Mouse (Mus musculus): ENCODE data around the gene Tmem220. TPM values are rescaled to one million over a fixed set of nuclear protein-coding genes. Genes with fewer than 3 reads are reported as not detected.

Tmem220 gene
- polyA plus RNA-seq, 1 experiment from 2014 or later: 2.2 TPM

DNA sequence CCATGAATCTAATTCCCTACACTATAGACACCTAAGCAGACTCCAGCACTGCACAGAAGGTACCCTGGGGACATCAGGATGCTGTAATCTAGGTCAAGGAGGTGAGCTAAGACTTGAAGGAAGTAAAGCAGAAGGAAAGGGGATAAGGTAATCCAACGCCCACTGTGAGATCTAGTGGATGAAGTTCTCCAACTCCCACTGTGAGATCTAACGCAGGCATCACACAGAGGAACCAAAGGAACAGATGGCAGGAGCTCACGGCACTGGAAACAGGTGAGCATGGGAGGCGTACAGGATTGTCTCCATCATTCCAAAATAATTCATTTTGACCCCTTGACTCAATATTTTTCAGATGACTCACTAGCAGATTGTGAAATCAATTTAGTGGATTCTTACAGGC lies 28.5 kb upstream of the Tmem220 start:
- H3K4me1 ChIP-seq: no peaks in the 10 kb centered on the region; the same call in 1 of the 2 replicates
- no peak overlapping the region for H3K9ac ChIP-seq
- ATAC-seq (ENCODE audit: insufficient number of reproducible peaks, low FRiP score, low TSS enrichment, low read depth): no peak
- no peaks in the 10 kb centered on the region for H3K9me3 ChIP-seq (replicated peaks)
- H3K27me3 ChIP-seq: no peaks in the 10 kb centered on the region
- no peak overlapping the region for H3K4me3 ChIP-seq (replicated peaks)
- 81% methylated on average over 4 of the region's 4 CpGs for WGBS
- H3K27ac ChIP-seq (replicated peaks): no peak overlapping the region
- H3K4me2 ChIP-seq (replicated peaks): no peak overlapping the region
- no peaks in the 10 kb centered on the region for H3K36me3 ChIP-seq

DNA sequence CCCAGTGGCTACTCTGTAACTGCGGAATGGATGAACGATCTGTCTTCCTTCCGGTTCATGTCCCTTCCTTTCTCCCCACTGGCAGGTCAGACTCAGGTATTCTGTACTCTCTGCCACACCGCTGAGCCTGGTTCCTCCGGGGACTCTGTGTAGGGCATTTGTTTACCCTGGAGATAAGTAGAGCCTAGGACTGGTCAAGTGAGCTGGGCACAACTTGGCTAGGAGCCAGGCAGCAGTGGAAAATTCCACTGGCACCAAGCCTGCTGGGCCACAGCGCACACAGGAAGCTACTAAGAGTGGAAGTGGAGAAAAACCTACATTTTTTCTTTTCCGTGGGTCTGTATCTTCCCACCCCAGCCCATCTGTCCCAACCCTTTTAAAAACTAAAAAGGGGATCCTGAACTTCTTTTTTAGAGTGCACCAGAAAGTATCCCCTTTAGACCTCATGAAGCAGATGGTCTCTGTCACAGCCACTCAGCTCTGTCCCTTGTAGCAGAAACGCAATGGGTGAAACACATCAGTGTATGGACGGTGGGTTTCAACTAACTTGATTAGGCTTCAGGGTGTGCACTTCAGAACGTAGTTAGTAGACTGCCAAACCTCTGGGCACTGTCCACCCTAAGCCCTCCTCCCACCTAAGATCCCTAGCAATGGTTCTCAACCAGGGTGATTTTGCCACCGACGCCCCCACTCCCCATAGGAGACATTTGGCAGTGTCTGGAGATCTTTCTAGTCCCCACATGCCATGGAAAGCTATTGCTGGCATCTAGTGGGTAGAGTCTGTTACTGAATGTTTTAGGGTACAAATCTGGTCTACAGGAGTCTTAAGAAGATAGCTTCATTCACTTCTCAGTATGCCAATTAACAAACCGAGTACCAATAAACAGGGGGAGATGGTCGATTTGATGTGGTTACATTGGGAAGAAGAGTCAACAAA lies 26.2 kb upstream of the Tmem220 start:
- Histone ChIP-seq H3K9ac (no peak overlapping the region), H3K27me3 (no peaks in the 10 kb centered on the region), H3K27ac (replicated peaks) (no peak overlapping the region), H3K9me3 (replicated peaks) (no peaks in the 10 kb centered on the region), H3K4me3 (replicated peaks) (no peak overlapping the region), H3K4me2 (replicated peaks) (no peak overlapping the region), H3K4me1 (no peaks in the 10 kb centered on the region; the same call in 1 of the 2 replicates), H3K36me3 (no peaks in the 10 kb centered on the region)
- 70% methylated on average over 14 of the region's 14 CpGs for WGBS
- no peak for ATAC-seq (ENCODE audit: insufficient number of reproducible peaks, low FRiP score, low TSS enrichment, low read depth)

- Histone ChIP-seq H3K36me3 (no peaks in the 10 kb centered on the region), H3K4me1 (no peaks in the 10 kb centered on the region; the same call in 1 of the 2 replicates), H3K9ac (no peak overlapping the region), H3K27ac (replicated peaks) (no peak overlapping the region), H3K27me3 (no peaks in the 10 kb centered on the region), H3K9me3 (replicated peaks) (no peaks in the 10 kb centered on the region), H3K4me3 (replicated peaks) (no peak overlapping the region), H3K4me2 (replicated peaks) (no peak overlapping the region)
- no peak for ATAC-seq (ENCODE audit: insufficient number of reproducible peaks, low FRiP score, low TSS enrichment, low read depth)
- 68% methylated on average over 4 of the region's 4 CpGs for WGBS
Observed at GRCm38 (mm10) chr11:67000671-67001070, 24.3 kb upstream of the Tmem220 start.

- Histone ChIP-seq H3K36me3 (no peaks in the 10 kb centered on the region), H3K4me2 (replicated peaks) (no peak overlapping the region), H3K27me3 (no peaks in the 10 kb centered on the region), H3K4me1 (no peaks in the 10 kb centered on the region; the same call in 1 of the 2 replicates), H3K9me3 (replicated peaks) (no peaks in the 10 kb centered on the region), H3K27ac (replicated peaks) (no peak overlapping the region), H3K9ac (no peak overlapping the region), H3K4me3 (replicated peaks) (no peak overlapping the region)
- 37% methylated on average over 1 of the region's 1 CpGs for WGBS
- ATAC-seq (ENCODE audit: insufficient number of reproducible peaks, low FRiP score, low TSS enrichment, low read depth): no peak
Observed at GRCm38 (mm10) chr11:67001717-67002116, 23.2 kb upstream of the Tmem220 start.

DNA sequence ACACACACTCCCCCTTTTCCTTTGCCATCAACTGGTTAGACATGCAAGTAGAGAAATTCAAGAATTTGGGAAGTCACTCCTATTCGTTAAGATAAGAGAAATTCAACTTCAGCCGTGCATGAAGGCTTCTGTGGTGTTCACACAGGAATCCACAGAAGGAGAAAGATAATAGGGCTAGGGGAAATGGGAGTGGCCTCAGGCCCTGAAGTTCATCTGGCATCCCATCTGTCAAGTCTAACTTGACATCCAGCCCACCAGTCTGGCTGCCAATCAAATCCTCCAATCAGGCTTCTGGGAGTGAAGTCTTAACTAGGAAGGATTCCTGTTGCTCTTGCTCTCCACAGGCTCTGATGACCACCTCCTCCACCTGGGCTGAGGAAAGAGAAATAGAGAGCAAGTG lies 22.0 kb upstream of the Tmem220 start:
- Histone ChIP-seq H3K9ac (no peak overlapping the region), H3K27ac (replicated peaks) (no peak overlapping the region), H3K36me3 (no peaks in the 10 kb centered on the region), H3K4me2 (replicated peaks) (no peak overlapping the region), H3K4me3 (replicated peaks) (no peak overlapping the region), H3K9me3 (replicated peaks) (no peaks in the 10 kb centered on the region), H3K4me1 (no peaks in the 10 kb centered on the region; the same call in 1 of the 2 replicates), H3K27me3 (no peaks in the 10 kb centered on the region)
- 66% methylated on average over 2 of the region's 2 CpGs for WGBS
- ATAC-seq (ENCODE audit: insufficient number of reproducible peaks, low FRiP score, low TSS enrichment, low read depth): no peak

DNA sequence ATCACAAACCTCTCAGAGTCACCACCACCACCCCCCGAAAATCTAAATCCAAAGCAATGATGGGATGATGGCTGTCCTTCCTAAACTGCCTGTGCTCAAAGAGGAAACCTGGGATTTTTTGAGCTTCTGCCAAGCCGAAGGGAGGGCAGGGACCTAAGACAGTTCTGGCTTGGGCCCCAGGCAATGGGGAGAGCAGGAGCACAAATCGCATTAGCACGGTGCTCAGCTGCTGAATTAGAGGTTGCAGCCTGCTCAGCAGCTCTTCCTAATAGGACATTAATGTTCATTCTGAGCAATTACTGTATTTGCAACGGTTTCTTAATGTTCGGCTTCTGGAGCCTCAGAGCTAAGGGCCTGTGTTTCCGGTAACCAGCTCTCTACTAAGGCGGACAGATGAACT lies 17.0 kb upstream of the Tmem220 start:
- Histone ChIP-seq H3K27ac (replicated peaks) (no peak overlapping the region), H3K27me3 (no peaks in the 10 kb centered on the region), H3K4me3 (replicated peaks) (no peak overlapping the region), H3K36me3 (no peaks in the 10 kb centered on the region), H3K4me2 (replicated peaks) (no peak overlapping the region), H3K9me3 (replicated peaks) (no peaks in the 10 kb centered on the region), H3K9ac (no peak overlapping the region), H3K4me1 (no peaks in the 10 kb centered on the region)
- no peak for ATAC-seq (ENCODE audit: insufficient number of reproducible peaks, low FRiP score, low TSS enrichment, low read depth)
- 31% methylated on average over 8 of the region's 8 CpGs for WGBS

DNA sequence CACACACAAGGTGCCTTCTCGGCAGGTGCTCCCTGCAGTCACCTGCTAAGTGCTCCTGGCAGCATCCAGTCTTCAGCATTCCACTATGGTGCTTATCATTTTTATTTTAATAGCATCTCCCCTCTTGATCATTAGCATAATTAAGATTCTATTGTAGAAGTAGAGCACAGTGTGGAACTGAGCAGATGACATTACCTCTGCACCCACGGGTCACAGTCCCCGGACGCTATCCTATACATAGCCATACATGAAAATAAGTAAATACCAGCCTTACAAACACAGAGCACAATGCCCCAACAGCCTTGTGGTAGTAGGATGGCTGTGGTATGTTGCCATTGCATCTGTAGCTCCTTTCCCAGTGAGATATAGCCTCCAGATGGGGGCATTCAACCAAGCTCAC lies 16.4 kb upstream of the Tmem220 start:
- Histone ChIP-seq H3K4me3 (replicated peaks) (no peak overlapping the region), H3K4me1 (no peaks in the 10 kb centered on the region)
- WGBS: 87% methylated on average over 4 of the region's 4 CpGs

DNA sequence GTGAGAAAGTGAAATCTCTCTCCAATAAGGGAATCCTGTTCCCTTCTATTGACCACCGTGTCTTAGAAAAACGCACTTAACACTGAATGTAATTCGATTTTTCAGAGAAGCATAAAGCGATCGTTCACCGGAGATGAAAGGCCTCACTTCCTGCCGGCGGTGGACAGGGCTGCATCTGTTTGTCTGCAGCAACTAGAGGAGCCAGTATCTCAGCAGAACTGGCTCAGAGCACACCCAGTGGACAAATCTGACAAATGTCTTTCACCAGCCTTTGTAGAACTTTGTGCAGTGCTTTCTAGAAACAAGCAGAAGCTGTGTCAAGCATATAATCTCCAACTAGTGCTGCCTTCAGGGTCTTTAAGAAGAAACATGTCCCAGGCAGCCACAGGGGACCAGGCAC lies 14.5 kb upstream of the Tmem220 start:
- Histone ChIP-seq H3K36me3 (no peaks in the 10 kb centered on the region), H3K9me3 (replicated peaks) (no peaks in the 10 kb centered on the region), H3K4me1 (no peaks in the 10 kb centered on the region), H3K4me3 (replicated peaks) (no peak overlapping the region), H3K27ac (replicated peaks) (no peak overlapping the region), H3K4me2 (replicated peaks) (no peak overlapping the region), H3K9ac (no peak overlapping the region), H3K27me3 (no peaks in the 10 kb centered on the region)
- WGBS: 5% methylated on average over 8 of the region's 8 CpGs
- no peak for ATAC-seq (ENCODE audit: insufficient number of reproducible peaks, low FRiP score, low TSS enrichment, low read depth)

More for the DNA sequence above, 16.4 kb upstream of the Tmem220 start:
- H3K27ac ChIP-seq (replicated peaks): no peak overlapping the region
- H3K27me3 ChIP-seq: no peaks in the 10 kb centered on the region
- H3K9me3 ChIP-seq (replicated peaks): no peaks in the 10 kb centered on the region
- no peak overlapping the region for H3K4me2 ChIP-seq (replicated peaks)
- no peaks in the 10 kb centered on the region for H3K36me3 ChIP-seq
- H3K9ac ChIP-seq: no peak overlapping the region
- no peak for ATAC-seq (ENCODE audit: insufficient number of reproducible peaks, low FRiP score, low TSS enrichment, low read depth)

- Histone ChIP-seq H3K4me1 (no peaks in the 10 kb centered on the region), H3K4me2 (replicated peaks) (no peak overlapping the region), H3K27me3 (no peaks in the 10 kb centered on the region), H3K9ac (no peak overlapping the region), H3K4me3 (replicated peaks) (no peak overlapping the region), H3K27ac (replicated peaks) (no peak overlapping the region), H3K36me3 (no peaks in the 10 kb centered on the region), H3K9me3 (replicated peaks) (no peaks in the 10 kb centered on the region)
- WGBS: 32% methylated on average over 4 of the region's 4 CpGs
- ATAC-seq (ENCODE audit: insufficient number of reproducible peaks, low FRiP score, low TSS enrichment, low read depth): no peak
Observed at GRCm38 (mm10) chr11:67011635-67012034, 13.3 kb upstream of the Tmem220 start.

DNA sequence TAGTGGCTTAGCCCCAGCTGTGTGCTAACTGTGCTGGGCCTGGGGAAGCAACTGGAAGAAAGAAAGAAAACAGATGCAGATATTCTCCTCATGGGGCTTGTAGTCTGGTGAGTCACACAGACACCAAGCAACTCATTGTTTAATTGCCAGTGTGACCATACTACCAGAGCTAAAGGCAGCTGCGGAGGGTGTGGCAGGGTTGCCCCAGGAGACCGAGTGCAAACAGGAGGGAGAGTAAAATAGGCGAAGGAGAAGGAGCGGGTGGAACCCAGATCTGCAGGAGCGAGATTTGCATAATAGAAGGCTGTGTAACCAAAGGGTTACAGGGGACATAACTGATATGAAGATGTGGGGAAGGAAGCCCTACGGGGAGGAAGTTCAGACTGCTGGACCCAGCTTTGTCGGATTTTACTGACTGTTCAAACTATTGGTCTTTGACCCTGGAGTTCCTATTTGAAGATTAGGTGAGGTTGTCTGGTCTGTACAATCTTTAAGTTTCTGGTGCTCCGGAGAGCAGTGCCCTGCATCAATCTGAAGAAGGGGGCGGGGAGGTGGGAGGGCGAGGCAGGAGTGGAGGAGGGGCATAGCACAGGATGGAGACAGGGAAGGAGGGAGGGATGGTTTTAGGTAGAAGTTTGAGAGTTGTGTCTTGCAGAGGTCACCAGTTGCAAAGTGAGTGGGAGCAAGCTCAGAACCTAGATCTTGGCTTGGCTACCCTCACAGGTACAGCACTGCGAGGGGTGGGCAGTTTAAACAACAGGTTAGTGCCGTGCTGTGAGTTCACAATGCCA lies 7.0 kb upstream of the Tmem220 start:
- Histone ChIP-seq H3K27me3 (no peaks in the 10 kb centered on the region; the same call in 1 of the 2 replicates), H3K27ac (replicated peaks) (no peak overlapping the region), H3K9me3 (replicated peaks) (no peaks in the 10 kb centered on the region), H3K4me1 (peaks cover 11% of the 10 kb centered on the region), H3K36me3 (no peaks in the 10 kb centered on the region), H3K4me2 (replicated peaks) (no peak overlapping the region), H3K4me3 (replicated peaks) (no peak overlapping the region), H3K9ac (no peak overlapping the region)
- 11% methylated on average over 12 of the region's 12 CpGs for WGBS
- ATAC-seq (ENCODE audit: insufficient number of reproducible peaks, low FRiP score, low TSS enrichment, low read depth): peak; percentile 74

DNA sequence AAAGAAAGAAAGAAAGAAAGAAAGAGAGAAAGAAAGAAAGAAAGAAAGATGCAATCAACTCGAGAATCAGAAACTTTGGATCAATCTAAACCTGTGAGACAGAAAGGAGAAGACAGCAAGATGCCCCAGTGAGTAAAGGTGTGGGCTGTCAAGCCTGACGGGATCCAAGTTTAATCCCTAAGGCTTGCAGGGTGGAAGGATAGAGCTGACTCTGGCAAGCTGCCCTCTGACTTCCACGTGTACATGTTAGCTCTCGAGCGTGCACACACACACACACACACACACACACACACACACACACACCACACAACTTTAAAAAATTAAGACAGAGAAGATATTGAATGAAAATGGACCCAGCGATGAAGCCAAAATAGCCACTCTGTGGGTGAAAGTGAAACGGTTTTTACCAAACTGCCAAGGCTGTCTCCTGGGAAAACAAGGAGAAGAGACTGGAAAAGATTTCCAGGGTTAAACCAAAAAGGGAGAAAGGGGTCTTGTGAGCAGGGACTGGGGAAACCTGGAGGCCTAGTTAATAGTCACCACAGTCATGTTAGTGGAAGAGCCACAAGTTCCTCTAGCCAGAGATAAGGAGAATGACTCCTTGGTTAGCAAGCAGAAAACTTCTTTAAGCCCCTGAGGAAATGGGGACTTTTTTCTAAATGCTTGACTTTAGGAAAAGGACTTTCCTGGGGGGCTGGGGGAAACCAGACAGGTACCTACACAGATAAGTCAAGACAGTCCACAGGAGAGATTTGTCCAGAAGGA lies 5.1 kb upstream of the Tmem220 start:
- H3K9ac ChIP-seq: no peak overlapping the region

More for the DNA sequence above, 5.1 kb upstream of the Tmem220 start:
- no peak overlapping the region for H3K4me2 ChIP-seq (replicated peaks)
- H3K4me3 ChIP-seq (replicated peaks): no peak overlapping the region
- no peaks in the 10 kb centered on the region for H3K9me3 ChIP-seq (replicated peaks)
- no peak for ATAC-seq (ENCODE audit: insufficient number of reproducible peaks, low FRiP score, low TSS enrichment, low read depth)
- peaks cover 11% of the 10 kb centered on the region for H3K4me1 ChIP-seq
- 50% methylated on average over 7 of the region's 7 CpGs for WGBS
- no peaks in the 10 kb centered on the region for H3K36me3 ChIP-seq
- no peaks in the 10 kb centered on the region; the same call in 1 of the 2 replicates for H3K27me3 ChIP-seq
- H3K27ac ChIP-seq (replicated peaks): no peak overlapping the region
